Mouse (Mus musculus): Measurements from ENCODE around the gene Olfr1136. TPM values are rescaled to one million over a fixed set of nuclear protein-coding genes. Genes with fewer than 3 reads are reported as not detected.

Gene Olfr1136
- not detected in 2 replicates for polyA plus RNA-seq (2012; rRNA removed)

DNA sequence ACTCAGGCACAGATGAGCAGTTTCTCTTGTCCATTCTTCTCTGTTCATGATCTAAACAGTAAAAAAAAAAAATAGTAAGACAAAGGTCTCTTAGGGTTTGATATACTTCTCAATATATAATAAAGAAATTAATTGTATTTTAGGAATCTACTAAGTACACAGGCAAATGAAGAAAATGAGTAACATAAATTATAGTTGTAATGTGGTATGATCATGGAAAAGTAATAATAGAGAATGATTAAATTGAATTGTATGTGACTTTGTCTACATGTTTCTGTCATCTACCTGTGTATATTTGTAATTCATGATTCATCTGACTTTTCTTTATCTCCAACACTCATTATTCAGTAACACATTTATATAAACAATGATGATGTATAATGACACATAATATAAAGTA, at the start of gene Olfr1136:
Gene Olfr1136 (minus strand): TSS at position 101 of the 400 bp plus-strand sequence.
- H3K36me3 ChIP-seq (ENCODE audit: control insufficient read depth, insufficient read depth, low read length), result no peaks in the 10 kb centered on the region
- H3K27me3 ChIP-seq (ENCODE audit: control insufficient read depth, insufficient read depth, low read length), result no peaks in the 10 kb centered on the region
- H3K27ac ChIP-seq (ENCODE audit: insufficient read depth, low read length), result no peak within 1 kb of the TSS
- no peaks in the 10 kb centered on the region for H3K4me1 ChIP-seq (ENCODE audit: control insufficient read depth, insufficient read depth, insufficient read length)
- no peak within 1 kb of the TSS for H3K4me3 ChIP-seq (ENCODE audit: extremely low read depth, insufficient read depth, insufficient read length)
- DNase-seq (ENCODE audit: low read depth in 1 of 2, low spot score in 2 of 2), result no peak
- TF ChIP-seq POLR2A (IDR thresholded peaks at IDR 0.05; ENCODE audit: low read depth, low read length), result no peak

DNA sequence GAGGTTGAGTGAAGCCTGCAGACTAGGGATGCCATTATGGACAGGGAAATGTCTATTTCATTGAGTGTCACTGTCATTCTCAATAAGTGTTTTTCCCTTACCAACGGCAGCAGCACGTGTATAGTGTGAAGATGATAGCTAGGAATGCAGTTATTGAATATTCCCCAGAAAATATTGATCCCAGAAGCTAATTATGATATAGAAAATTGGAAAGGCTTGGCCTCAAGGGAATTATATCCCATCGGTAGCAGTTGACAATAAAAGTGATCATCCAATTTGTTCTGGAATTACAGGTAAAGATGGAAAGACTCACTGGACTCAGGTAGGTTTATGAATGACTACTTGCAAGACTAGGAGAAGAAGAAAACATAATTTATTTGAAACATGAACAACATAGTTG, 49.7 kb upstream of the Olfr1136 start, which contains the start of gene Olfr1140:
Gene Olfr1140 (plus strand): TSS at position 301 of the 400 bp plus-strand sequence.
- Histone ChIP-seq H3K27ac (ENCODE audit: insufficient read depth, low read length) (no peak within 1 kb of the TSS), H3K27me3 (ENCODE audit: control insufficient read depth, insufficient read depth, low read length) (no peaks in the 10 kb centered on the region), H3K36me3 (ENCODE audit: control insufficient read depth, insufficient read depth, low read length) (no peaks in the 10 kb centered on the region), H3K4me3 (ENCODE audit: extremely low read depth, insufficient read depth, insufficient read length) (no peak within 1 kb of the TSS), H3K4me1 (ENCODE audit: control insufficient read depth, insufficient read depth, insufficient read length) (no peaks in the 10 kb centered on the region)
- TF ChIP-seq CTCF (IDR thresholded peaks at IDR 0.05; ENCODE audit: extremely low read depth, insufficient read depth, insufficient read length, insufficient replicate concordance), result no peak
- TF ChIP-seq POLR2A (IDR thresholded peaks at IDR 0.05; ENCODE audit: low read depth, low read length), result no peak
- 74% methylated on average over 3 of the region's 3 CpGs for WGBS
- DNase-seq (ENCODE audit: low read depth in 1 of 2, low spot score in 2 of 2), result no peak

DNA sequence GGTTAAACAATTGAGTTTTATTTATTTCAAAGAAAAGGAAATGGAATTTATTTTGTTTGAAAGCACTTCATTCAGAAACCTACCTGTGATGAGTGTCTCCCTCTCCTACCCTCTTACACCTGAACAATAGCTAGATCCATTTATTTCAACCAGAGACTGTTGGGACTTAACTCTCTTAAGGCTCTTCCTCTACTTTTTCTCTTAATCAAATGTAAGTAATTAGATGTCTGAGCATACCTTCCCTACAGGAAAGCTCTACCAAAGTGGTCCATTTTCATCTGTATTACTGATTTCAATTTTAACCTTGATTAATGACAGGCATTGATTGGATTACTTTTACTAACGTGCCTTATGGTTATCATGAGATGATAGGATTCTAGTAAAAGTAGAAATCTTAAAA, 46.1 kb upstream of the Olfr1136 start, which contains the start of gene Olfr1138:
Gene Olfr1138 (minus strand): TSS at position 101 of the 400 bp plus-strand sequence.
- TF ChIP-seq POLR2A (IDR thresholded peaks at IDR 0.05; ENCODE audit: low read depth, low read length), result no peak
- TF ChIP-seq CTCF (IDR thresholded peaks at IDR 0.05; ENCODE audit: extremely low read depth, insufficient read depth, insufficient read length, insufficient replicate concordance), result no peak
- no peaks in the 10 kb centered on the region for H3K4me1 ChIP-seq (ENCODE audit: control insufficient read depth, insufficient read depth, insufficient read length)
- no peak within 1 kb of the TSS for H3K27ac ChIP-seq (ENCODE audit: insufficient read depth, low read length)
- H3K27me3 ChIP-seq (ENCODE audit: control insufficient read depth, insufficient read depth, low read length), result no peaks in the 10 kb centered on the region
- DNase-seq (ENCODE audit: low read depth in 1 of 2, low spot score in 2 of 2), result no peak
- H3K4me3 ChIP-seq (ENCODE audit: extremely low read depth, insufficient read depth, insufficient read length), result no peak within 1 kb of the TSS
- H3K36me3 ChIP-seq (ENCODE audit: control insufficient read depth, insufficient read depth, low read length), result no peaks in the 10 kb centered on the region
- 65% methylated on average over 1 of the region's 1 CpGs for WGBS

DNA sequence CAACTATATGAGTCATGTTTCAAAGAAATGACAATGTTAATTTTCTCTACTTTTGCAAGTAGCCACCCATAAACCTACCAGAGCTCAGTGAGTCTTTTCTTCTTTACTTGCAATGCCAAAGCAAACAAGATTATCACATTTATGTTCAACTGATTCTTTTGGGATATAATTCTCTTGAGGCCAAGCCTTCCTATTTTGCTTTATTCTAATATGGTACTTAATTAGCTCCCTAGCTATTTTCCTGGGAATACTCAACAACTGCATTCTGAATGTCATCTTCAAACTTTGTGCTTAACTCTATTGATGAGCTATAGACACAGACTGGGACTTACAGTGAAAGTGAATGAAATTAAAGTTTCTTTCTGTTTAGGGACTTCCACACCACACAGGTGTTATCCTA, 19.3 kb upstream of the Olfr1136 start, which contains the start of gene Olfr1137:
Gene Olfr1137 (minus strand): TSS at position 101 of the 400 bp plus-strand sequence.
- DNase-seq (ENCODE audit: low read depth in 1 of 2, low spot score in 2 of 2), result no peak
- no peak within 1 kb of the TSS; the same call in 1 of the 2 replicates for H3K4me3 ChIP-seq (ENCODE audit: extremely low read depth, insufficient read depth, insufficient read length)
- TF ChIP-seq CTCF (IDR thresholded peaks at IDR 0.05; ENCODE audit: extremely low read depth, insufficient read depth, insufficient read length, insufficient replicate concordance), result no peak
- no peak for TF ChIP-seq POLR2A (IDR thresholded peaks at IDR 0.05; ENCODE audit: low read depth, low read length)

DNA sequence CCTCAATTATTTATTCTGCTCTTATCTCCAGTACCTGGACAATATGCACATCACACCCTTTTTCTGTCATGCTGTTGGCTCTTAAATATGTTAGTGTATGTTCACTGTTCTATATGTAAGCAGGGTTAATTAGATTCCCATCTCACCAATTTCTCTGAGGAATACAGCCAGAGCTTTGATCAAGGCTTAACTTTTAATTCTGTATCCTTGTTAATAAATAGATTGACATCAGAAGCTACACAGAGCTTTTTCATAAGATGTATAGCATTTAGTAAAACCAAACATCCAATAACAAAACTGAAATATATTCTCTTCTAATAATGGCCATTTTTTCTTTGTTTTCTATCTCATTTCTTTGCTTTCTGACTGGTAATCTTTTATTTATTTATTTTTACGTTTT, 20.2 kb downstream of the Olfr1136 start, which contains the start of gene Olfr1135:
Gene Olfr1135 (minus strand): TSS at position 101 of the 400 bp plus-strand sequence.
- 12% methylated on average over 1 of the region's 1 CpGs for WGBS
- H3K36me3 ChIP-seq (ENCODE audit: control insufficient read depth, insufficient read depth, low read length), result no peaks in the 10 kb centered on the region
- no peak within 1 kb of the TSS for H3K27ac ChIP-seq (ENCODE audit: insufficient read depth, low read length)
- no peaks in the 10 kb centered on the region for H3K4me1 ChIP-seq (ENCODE audit: control insufficient read depth, insufficient read depth, insufficient read length)
- no peak for DNase-seq (ENCODE audit: low read depth in 1 of 2, low spot score in 2 of 2)
- TF ChIP-seq POLR2A (IDR thresholded peaks at IDR 0.05; ENCODE audit: low read depth, low read length), result no peak
- no peak for TF ChIP-seq CTCF (IDR thresholded peaks at IDR 0.05; ENCODE audit: extremely low read depth, insufficient read depth, insufficient read length, insufficient replicate concordance)
- no peaks in the 10 kb centered on the region for H3K27me3 ChIP-seq (ENCODE audit: control insufficient read depth, insufficient read depth, low read length)
- H3K4me3 ChIP-seq (ENCODE audit: extremely low read depth, insufficient read depth, insufficient read length), result no peak within 1 kb of the TSS

More for the DNA sequence above, 19.3 kb upstream of the Olfr1136 start, which contains the start of gene Olfr1137:
- H3K36me3 ChIP-seq (ENCODE audit: control insufficient read depth, insufficient read depth, low read length), result no peaks in the 10 kb centered on the region
- no peaks in the 10 kb centered on the region for H3K4me1 ChIP-seq (ENCODE audit: control insufficient read depth, insufficient read depth, insufficient read length)
- no peak within 1 kb of the TSS for H3K27ac ChIP-seq (ENCODE audit: insufficient read depth, low read length)
- no peaks in the 10 kb centered on the region for H3K27me3 ChIP-seq (ENCODE audit: control insufficient read depth, insufficient read depth, low read length)

DNA sequence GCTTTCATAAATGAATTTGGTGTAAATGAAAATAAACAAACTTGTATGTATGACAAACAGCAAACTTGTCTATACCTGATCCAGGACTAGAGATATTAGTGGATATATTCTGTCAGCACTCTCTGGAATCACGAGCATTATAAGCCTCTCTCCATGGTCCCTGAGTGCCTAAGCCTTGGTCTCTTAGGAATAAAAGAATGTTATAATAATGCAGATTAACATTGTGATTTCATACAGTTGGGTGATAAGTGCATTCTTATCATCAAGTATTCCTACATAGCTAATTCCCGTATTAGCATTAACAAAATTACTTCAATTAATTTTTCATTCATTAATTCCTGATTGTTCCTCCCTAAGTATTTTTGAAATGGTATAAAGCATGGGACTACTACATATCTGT, 35.4 kb downstream of the Olfr1136 start, which contains the start of gene Olfr1134:
Gene Olfr1134 (minus strand): TSS at position 101 of the 400 bp plus-strand sequence.
- DNase-seq (ENCODE audit: low read depth in 1 of 2, low spot score in 2 of 2), result no peak
- no peaks in the 10 kb centered on the region for H3K27me3 ChIP-seq (ENCODE audit: control insufficient read depth, insufficient read depth, low read length)
- no peaks in the 10 kb centered on the region for H3K36me3 ChIP-seq (ENCODE audit: control insufficient read depth, insufficient read depth, low read length)
- H3K4me1 ChIP-seq (ENCODE audit: control insufficient read depth, insufficient read depth, insufficient read length), result no peaks in the 10 kb centered on the region
- no peak within 1 kb of the TSS for H3K27ac ChIP-seq (ENCODE audit: insufficient read depth, low read length)
- TF ChIP-seq CTCF (IDR thresholded peaks at IDR 0.05; ENCODE audit: extremely low read depth, insufficient read depth, insufficient read length, insufficient replicate concordance) (no peak), POLR2A (IDR thresholded peaks at IDR 0.05; ENCODE audit: low read depth, low read length) (no peak)
- 83% methylated on average over 2 of the region's 2 CpGs for WGBS
- H3K4me3 ChIP-seq (ENCODE audit: extremely low read depth, insufficient read depth, insufficient read length), result no peak within 1 kb of the TSS

DNA sequence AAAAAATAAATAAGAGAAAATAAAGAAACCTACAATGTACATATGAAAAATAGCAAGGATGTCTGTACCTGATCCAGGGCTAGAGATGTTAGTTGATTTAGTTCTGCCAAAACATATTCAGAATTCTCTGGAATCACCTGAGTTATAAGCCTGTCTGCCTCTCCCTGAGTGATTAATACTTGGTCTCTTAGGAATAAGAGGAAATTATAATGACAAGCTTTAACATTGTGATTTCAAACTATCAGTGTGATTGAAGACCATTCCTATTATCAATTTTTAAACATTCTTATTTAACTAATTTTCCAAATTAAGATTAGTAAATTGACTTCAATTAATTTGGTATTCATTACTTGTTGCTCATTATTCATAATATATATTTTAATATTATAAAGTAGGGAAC, 46.5 kb downstream of the Olfr1136 start, which contains the start of gene Olfr1133:
Gene Olfr1133 (minus strand): TSS at position 101 of the 400 bp plus-strand sequence.
- DNase-seq (ENCODE audit: low read depth in 1 of 2, low spot score in 2 of 2), result no peak
- Histone ChIP-seq H3K4me3 (ENCODE audit: extremely low read depth, insufficient read depth, insufficient read length) (no peak within 1 kb of the TSS; the same call in 1 of the 2 replicates), H3K4me1 (ENCODE audit: control insufficient read depth, insufficient read depth, insufficient read length) (no peaks in the 10 kb centered on the region), H3K27ac (ENCODE audit: insufficient read depth, low read length) (no peak within 1 kb of the TSS), H3K27me3 (ENCODE audit: control insufficient read depth, insufficient read depth, low read length) (no peaks in the 10 kb centered on the region), H3K36me3 (ENCODE audit: control insufficient read depth, insufficient read depth, low read length) (no peaks in the 10 kb centered on the region)
- TF ChIP-seq CTCF (IDR thresholded peaks at IDR 0.05; ENCODE audit: extremely low read depth, insufficient read depth, insufficient read length, insufficient replicate concordance) (no peak), POLR2A (IDR thresholded peaks at IDR 0.05; ENCODE audit: low read depth, low read length) (no peak)

Other genes starting within 250 kb of the Olfr1136 start
- not detected in 2 replicates for gene Olfr1126, start 240.0 kb downstream of the Olfr1136 start, polyA plus RNA-seq (2012; rRNA removed)
- not detected in 2 replicates for gene Pramel7, start 196.9 kb downstream of the Olfr1136 start, polyA plus RNA-seq (2012; rRNA removed)
- gene Pramel6, start 187.4 kb downstream of the Olfr1136 start, polyA plus RNA-seq (2012; rRNA removed), result not detected in 2 replicates
- gene Olfr153, start 162.2 kb downstream of the Olfr1136 start, polyA plus RNA-seq (2012; rRNA removed), result not detected in 2 replicates
- not detected in 2 replicates for gene Olfr1128, start 148.4 kb downstream of the Olfr1136 start, polyA plus RNA-seq (2012; rRNA removed)
- gene Olfr1129, start 120.0 kb downstream of the Olfr1136 start, polyA plus RNA-seq (2012; rRNA removed), result not detected in 2 replicates
- gene Olfr1130, start 87.7 kb downstream of the Olfr1136 start, polyA plus RNA-seq (2012; rRNA removed), result not detected in 2 replicates
- not detected in 2 replicates for gene Olfr1131, start 66.8 kb downstream of the Olfr1136 start, polyA plus RNA-seq (2012; rRNA removed)
- gene Olfr1132, start 56.4 kb downstream of the Olfr1136 start, polyA plus RNA-seq (2012; rRNA removed), result not detected in 2 replicates
- gene Olfr1133, start 46.6 kb downstream of the Olfr1136 start, polyA plus RNA-seq (2012; rRNA removed), result not detected in 2 replicates
- not detected in 2 replicates for gene Olfr1134, start 35.5 kb downstream of the Olfr1136 start, polyA plus RNA-seq (2012; rRNA removed)
- gene Olfr1135, start 20.3 kb downstream of the Olfr1136 start, polyA plus RNA-seq (2012; rRNA removed), result not detected in 2 replicates
- gene Olfr1137, start 19.2 kb upstream of the Olfr1136 start, polyA plus RNA-seq (2012; rRNA removed), result not detected in 2 replicates
- not detected in 2 replicates for gene Olfr1138, start 46.0 kb upstream of the Olfr1136 start, polyA plus RNA-seq (2012; rRNA removed)
- not detected in 2 replicates for gene Olfr1140, start 49.8 kb upstream of the Olfr1136 start, polyA plus RNA-seq (2012; rRNA removed)
- not detected in 2 replicates for gene Olfr1141, start 60.0 kb upstream of the Olfr1136 start, polyA plus RNA-seq (2012; rRNA removed)
- not detected in 2 replicates for gene Olfr152, start 85.5 kb upstream of the Olfr1136 start, polyA plus RNA-seq (2012; rRNA removed)
- not detected in 2 replicates for gene Olfr1143, start 106.6 kb upstream of the Olfr1136 start, polyA plus RNA-seq (2012; rRNA removed)
- gene Olfr1145, start 115.9 kb upstream of the Olfr1136 start, polyA plus RNA-seq (2012; rRNA removed), result not detected in 2 replicates
- gene Olfr1148, start 136.6 kb upstream of the Olfr1136 start, polyA plus RNA-seq (2012; rRNA removed), result not detected in 2 replicates
- gene Olfr1150-ps1, start 150.0 kb upstream of the Olfr1136 start, polyA plus RNA-seq (2012; rRNA removed), result not detected in 2 replicates
- not detected in 2 replicates for gene Olfr1151, start 161.9 kb upstream of the Olfr1136 start, polyA plus RNA-seq (2012; rRNA removed)
- not detected in 2 replicates for gene Olfr1152, start 172.5 kb upstream of the Olfr1136 start, polyA plus RNA-seq (2012; rRNA removed)
- gene Olfr1153, start 201.0 kb upstream of the Olfr1136 start, polyA plus RNA-seq (2012; rRNA removed), result not detected in 2 replicates
- gene Olfr1154, start 211.2 kb upstream of the Olfr1136 start, polyA plus RNA-seq (2012; rRNA removed), result not detected in 2 replicates

All from spleen, adult 2 months (tissue).